Mouse (Mus musculus): ENCODE data around the gene Erc2. TPM values are rescaled to one million over a fixed set of nuclear protein-coding genes. Genes with fewer than 3 reads are reported as not detected.

Erc2 gene
- polyA plus RNA-seq, 1 experiment from 2014 or later = 110 TPM

GRCm38 (mm10) chr14:27927369-27927768, 305.1 kb downstream of the Erc2 start:
- Histone ChIP-seq H3K4me1 (no peaks in the 10 kb centered on the region), H3K36me3 (replicated peaks) (no peaks in the 10 kb centered on the region), H3K27ac (no peak overlapping the region), H3K9me3 (no peaks in the 10 kb centered on the region), H3K27me3 (replicated peaks) (no peaks in the 10 kb centered on the region), H3K4me3 (no peak overlapping the region), H3K9ac (no peak overlapping the region), H3K4me2 (no peak overlapping the region)
- no peak for ATAC-seq (replicated peaks)
- WGBS = 96% methylated on average over 3 of the region's 3 CpGs

GRCm38 (mm10) chr14:27933533-27933932, 311.3 kb downstream of the Erc2 start:
- Histone ChIP-seq H3K9me3 (no peaks in the 10 kb centered on the region), H3K36me3 (replicated peaks) (no peaks in the 10 kb centered on the region), H3K4me3 (no peak overlapping the region), H3K27me3 (replicated peaks) (no peaks in the 10 kb centered on the region), H3K4me2 (no peak overlapping the region), H3K27ac (no peak overlapping the region), H3K4me1 (no peaks in the 10 kb centered on the region), H3K9ac (no peak overlapping the region)
- 83% methylated on average over 1 of the region's 1 CpGs for WGBS
- no peak for ATAC-seq (replicated peaks)

- Histone ChIP-seq H3K27me3 (replicated peaks) (no peaks in the 10 kb centered on the region), H3K4me1 (0 out of 2 replicates have a peak, but pooled peaks cover under 1% of the 10 kb centered on the region), H3K9me3 (no peaks in the 10 kb centered on the region), H3K36me3 (replicated peaks) (no peaks in the 10 kb centered on the region), H3K4me3 (no peak overlapping the region), H3K9ac (no peak overlapping the region), H3K27ac (no peak overlapping the region), H3K4me2 (no peak overlapping the region)
- WGBS = 96% methylated on average over 3 of the region's 3 CpGs
- ATAC-seq (replicated peaks) = no peak
Measured at GRCm38 (mm10) chr14:27935714-27936113, 313.5 kb downstream of the Erc2 start.

- H3K27ac ChIP-seq = no peak overlapping the region
- WGBS = 66% methylated on average over 2 of the region's 2 CpGs
- no peaks in the 10 kb centered on the region for H3K27me3 ChIP-seq (replicated peaks)
- H3K4me2 ChIP-seq = no peak overlapping the region
- no peak for ATAC-seq (replicated peaks)
- no peaks in the 10 kb centered on the region for H3K9me3 ChIP-seq
- no peak overlapping the region for H3K9ac ChIP-seq
- no peak overlapping the region for H3K4me3 ChIP-seq
- H3K4me1 ChIP-seq = 0 out of 2 replicates have a peak, but pooled peaks cover 2% of the 10 kb centered on the region
- no peaks in the 10 kb centered on the region for H3K36me3 ChIP-seq (replicated peaks)
Measured at GRCm38 (mm10) chr14:27937922-27938321, 315.7 kb downstream of the Erc2 start.

- Histone ChIP-seq H3K36me3 (replicated peaks) (no peaks in the 10 kb centered on the region), H3K9ac (no peak overlapping the region), H3K27ac (no peak overlapping the region), H3K9me3 (no peaks in the 10 kb centered on the region), H3K4me3 (no peak overlapping the region), H3K27me3 (replicated peaks) (no peaks in the 10 kb centered on the region), H3K4me1 (0 out of 2 replicates have a peak, but pooled peaks cover 2% of the 10 kb centered on the region), H3K4me2 (no peak overlapping the region)
- ATAC-seq (replicated peaks) = no peak
- WGBS = 25% methylated on average over 1 of the region's 1 CpGs
Measured at GRCm38 (mm10) chr14:27945276-27945675, 323.0 kb downstream of the Erc2 start.

- Histone ChIP-seq H3K27me3 (replicated peaks) (no peaks in the 10 kb centered on the region), H3K36me3 (replicated peaks) (no peaks in the 10 kb centered on the region), H3K9ac (no peak overlapping the region), H3K4me1 (no peaks in the 10 kb centered on the region), H3K4me3 (no peak overlapping the region), H3K9me3 (no peaks in the 10 kb centered on the region), H3K27ac (no peak overlapping the region), H3K4me2 (no peak overlapping the region)
- no peak for ATAC-seq (replicated peaks)
- WGBS = 71% methylated on average over 5 of the region's 5 CpGs
Measured at GRCm38 (mm10) chr14:27946211-27946610, 324.0 kb downstream of the Erc2 start.

GRCm38 (mm10) chr14:27948391-27948790, 326.2 kb downstream of the Erc2 start:
- no peak overlapping the region for H3K4me2 ChIP-seq
- no peak for ATAC-seq (replicated peaks)
- H3K27me3 ChIP-seq (replicated peaks) = no peaks in the 10 kb centered on the region
- no peak overlapping the region for H3K4me3 ChIP-seq
- H3K36me3 ChIP-seq (replicated peaks) = no peaks in the 10 kb centered on the region
- no peaks in the 10 kb centered on the region for H3K9me3 ChIP-seq
- H3K27ac ChIP-seq = no peak overlapping the region
- no peaks in the 10 kb centered on the region for H3K4me1 ChIP-seq
- H3K9ac ChIP-seq = no peak overlapping the region
- WGBS = 69% methylated on average over 8 of the region's 8 CpGs

- ATAC-seq (replicated peaks) = no peak
- Histone ChIP-seq H3K4me1 (no peaks in the 10 kb centered on the region), H3K36me3 (replicated peaks) (no peaks in the 10 kb centered on the region), H3K27me3 (replicated peaks) (no peaks in the 10 kb centered on the region), H3K4me2 (no peak overlapping the region), H3K9me3 (no peaks in the 10 kb centered on the region), H3K27ac (no peak overlapping the region), H3K9ac (no peak overlapping the region), H3K4me3 (no peak overlapping the region)
Measured at GRCm38 (mm10) chr14:27953814-27954213, 331.6 kb downstream of the Erc2 start.

- Histone ChIP-seq H3K9me3 (no peaks in the 10 kb centered on the region), H3K4me2 (no peak overlapping the region), H3K36me3 (replicated peaks) (no peaks in the 10 kb centered on the region), H3K4me3 (no peak overlapping the region), H3K9ac (no peak overlapping the region), H3K4me1 (no peaks in the 10 kb centered on the region), H3K27me3 (replicated peaks) (no peaks in the 10 kb centered on the region), H3K27ac (no peak overlapping the region)
- ATAC-seq (replicated peaks) = no peak
- WGBS = 48% methylated on average over 2 of the region's 2 CpGs
Measured at GRCm38 (mm10) chr14:27956801-27957200, 334.6 kb downstream of the Erc2 start.

- Histone ChIP-seq H3K4me2 (no peak overlapping the region), H3K27ac (no peak overlapping the region), H3K27me3 (replicated peaks) (no peaks in the 10 kb centered on the region), H3K4me3 (no peak overlapping the region), H3K9ac (no peak overlapping the region), H3K9me3 (no peaks in the 10 kb centered on the region), H3K4me1 (no peaks in the 10 kb centered on the region), H3K36me3 (replicated peaks) (no peaks in the 10 kb centered on the region)
- 92% methylated on average over 6 of the region's 6 CpGs for WGBS
- ATAC-seq (replicated peaks) = no peak
Measured at GRCm38 (mm10) chr14:27973701-27974100, 351.5 kb downstream of the Erc2 start.

GRCm38 (mm10) chr14:27975661-27976060, 353.4 kb downstream of the Erc2 start:
- Histone ChIP-seq H3K27ac (no peak overlapping the region), H3K9ac (no peak overlapping the region), H3K4me2 (no peak overlapping the region), H3K4me1 (no peaks in the 10 kb centered on the region), H3K4me3 (no peak overlapping the region), H3K9me3 (no peaks in the 10 kb centered on the region), H3K27me3 (replicated peaks) (no peaks in the 10 kb centered on the region), H3K36me3 (replicated peaks) (no peaks in the 10 kb centered on the region)
- WGBS = 74% methylated on average over 1 of the region's 1 CpGs
- ATAC-seq (replicated peaks) = no peak

GRCm38 (mm10) chr14:27984758-27985157, 362.5 kb downstream of the Erc2 start:
- Histone ChIP-seq H3K4me1 (peaks cover 6% of the 10 kb centered on the region; the same call in 1 of the 2 replicates), H3K27me3 (replicated peaks) (no peaks in the 10 kb centered on the region), H3K4me3 (no peak overlapping the region), H3K9ac (no peak overlapping the region), H3K4me2 (no peak overlapping the region), H3K9me3 (no peaks in the 10 kb centered on the region), H3K36me3 (replicated peaks) (no peaks in the 10 kb centered on the region), H3K27ac (no peak overlapping the region)
- ATAC-seq (replicated peaks) = no peak
- 83% methylated on average over 3 of the region's 3 CpGs for WGBS

- Histone ChIP-seq H3K4me1 (peaks cover 6% of the 10 kb centered on the region; the same call in 1 of the 2 replicates), H3K9ac (no peak overlapping the region), H3K27me3 (replicated peaks) (no peaks in the 10 kb centered on the region), H3K4me3 (no peak overlapping the region), H3K36me3 (replicated peaks) (no peaks in the 10 kb centered on the region), H3K4me2 (no peak overlapping the region), H3K9me3 (no peaks in the 10 kb centered on the region), H3K27ac (no peak overlapping the region)
- WGBS = 73% methylated on average over 5 of the region's 5 CpGs
- no peak for ATAC-seq (replicated peaks)
Measured at GRCm38 (mm10) chr14:27985201-27985600, 363.0 kb downstream of the Erc2 start.

Data from midbrain, embryonic 15.5 days (tissue).